Mouse (Mus musculus) neural tube, embryonic 11.5 days (tissue): Measurements from ENCODE around the gene Pafah1b2. TPM values are rescaled to one million over a fixed set of nuclear protein-coding genes. Genes with fewer than 3 reads are reported as not detected.

Experiments
- ATAC-seq: fragments of 200-750 bp; cut with Nextera tagmentation; 2 replicates; pipeline ENCODE4 v1.8.0; 2017; ENCODE audit warnings: moderate number of reproducible peaks, mild to moderate bottlenecking, moderate TSS enrichment, moderate library complexity; ENCODE audit not compliant: insufficient read depth, low FRiP score, low TSS enrichment
- DNase-seq: peaks from one replicate; pipeline ENCODE4 v3.0.0-alpha.2; 2015; ENCODE audit warnings: low spot score
- H3K27ac ChIP-seq: fragments of 300-500 bp; sonication (generic); 2 replicates; pipeline ENCODE4 v1.5.1; 2014; ENCODE audit warnings: low read depth, mild to moderate bottlenecking, low read length
- H3K27me3 ChIP-seq: fragments of 300-500 bp; sonication (generic); 2 replicates; pipeline ENCODE4 v1.6.1; 2014; ENCODE audit warnings: mild to moderate bottlenecking, low read length, mixed read lengths; ENCODE audit not compliant: control insufficient read depth, insufficient read depth
- H3K36me3 ChIP-seq: fragments of 300-500 bp; sonication (generic); 2 replicates; pipeline ENCODE4 v1.6.1; 2014; ENCODE audit warnings: mild to moderate bottlenecking, low read length, moderate library complexity, mixed read lengths; ENCODE audit not compliant: control insufficient read depth, insufficient read depth
- H3K4me1 ChIP-seq: fragments of 300-500 bp; sonication (generic); 2 replicates; pipeline ENCODE4 v1.6.1; 2014; ENCODE audit warnings: low read length, mixed read lengths; ENCODE audit not compliant: control insufficient read depth, insufficient read depth
- H3K4me2 ChIP-seq: fragments of 300-500 bp; sonication (generic); 2 replicates; pipeline ENCODE4 v1.6.1; 2014; ENCODE audit warnings: low read depth, mild to moderate bottlenecking, moderate library complexity
- H3K4me3 ChIP-seq: fragments of 300-500 bp; sonication (generic); 2 replicates; pipeline ENCODE4 v1.5.1; 2014; ENCODE audit warnings: low read depth, low read length
- H3K9ac ChIP-seq: fragments of 300-500 bp; sonication (generic); 2 replicates; pipeline ENCODE4 v1.6.1; 2014; ENCODE audit warnings: mild to moderate bottlenecking, low read length
- H3K9me3 ChIP-seq: fragments of 300-500 bp; sonication (generic); 2 replicates; pipeline ENCODE4 v1.6.1; 2016; ENCODE audit warnings: low read length; ENCODE audit not compliant: control insufficient read depth
- WGBS: fragments of 180-500 bp; shearing (Covaris S2); extraction: QIAGEN DNeasy Blood & Tissue Kit; methylation state at CpG from one replicate; pipeline ENCODE4 v1.1.7; 2014; 5-methylcytosine and 5-hydroxymethylcytosine counted together
- polyA plus RNA-seq: library from polyadenylated mRNA; unstranded; fragments of >200 nt; fragmentation: Nextera tagmentation; extraction: Ambion mirVana; gene quantifications from 2 replicates; pipeline ENCODE4 v1.2.1, GENCODE M21; 2014

Pafah1b2 gene
- 277 and 283 TPM in 2 replicates for polyA plus RNA-seq

DNA sequence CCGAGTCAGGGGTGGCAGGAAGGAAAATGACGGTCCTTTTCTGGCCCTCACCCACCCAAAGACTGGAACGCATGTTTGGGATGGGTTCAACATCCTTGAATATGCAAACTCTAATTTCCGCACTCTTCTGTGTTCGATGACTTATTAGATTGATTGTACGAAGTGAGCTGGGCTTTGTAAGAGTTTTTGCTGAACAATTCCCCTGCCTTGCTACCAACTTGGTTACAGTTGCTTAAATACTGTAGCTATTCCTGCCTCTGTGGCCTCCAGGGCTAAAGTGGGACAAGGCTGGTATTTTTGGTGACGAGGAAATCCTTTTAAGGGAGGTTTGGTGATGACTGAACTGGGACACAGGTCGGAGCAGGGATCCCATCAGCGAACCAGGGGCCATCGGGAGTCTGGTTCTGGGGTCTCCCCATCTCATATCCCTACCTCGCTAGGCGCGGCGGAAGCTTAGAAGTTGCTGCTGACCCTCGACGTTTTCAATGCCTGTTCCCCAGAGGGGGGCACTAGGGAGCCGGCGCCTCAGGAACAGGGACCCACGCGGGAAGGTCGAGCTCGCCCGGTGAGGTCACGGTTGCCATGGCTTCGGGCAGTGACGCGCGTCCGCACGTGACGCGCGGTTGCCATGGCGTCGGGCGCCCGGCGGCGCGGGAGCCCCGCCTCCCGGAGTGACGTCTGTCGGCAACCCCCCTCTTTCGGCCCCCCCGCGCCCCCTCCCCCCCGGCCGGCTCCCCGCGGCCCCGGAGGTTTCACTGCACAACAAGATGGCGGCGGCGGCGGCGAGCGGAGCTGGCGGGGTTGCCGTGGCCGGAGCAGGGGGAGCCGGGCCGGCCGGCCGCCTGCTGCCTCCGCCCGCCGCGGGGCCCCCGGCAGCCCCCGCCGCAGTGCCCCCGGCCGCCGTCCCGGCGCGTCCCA, at the start of gene Pafah1b2, which contains the start of gene Sik3:
Pafah1b2 (minus strand) TSS at position 600 of the 918 bp plus-strand sequence.
Sik3 (plus strand) TSS at position 730 of the 918 bp plus-strand sequence.
- H3K27me3 ChIP-seq, result no peaks in the 10 kb centered on the region
- peak within 1 kb of the TSS; percentile 93 for H3K4me3 ChIP-seq
- no peaks in the 10 kb centered on the region for H3K9me3 ChIP-seq
- peak; percentile 86 for ATAC-seq
- peak within 1 kb of the TSS; percentile 85 for H3K27ac ChIP-seq
- no peaks in the 10 kb centered on the region for H3K36me3 ChIP-seq
- peak; percentile 96 for DNase-seq
- peak within 1 kb of the TSS; percentile 94 for H3K9ac ChIP-seq
- WGBS, result 3% methylated on average over 50 of the region's 78 CpGs
- H3K4me2 ChIP-seq, result peak within 1 kb of the TSS; percentile 72
- peaks cover 16% of the 10 kb centered on the region for H3K4me1 ChIP-seq

- no peak for DNase-seq
- H3K27ac ChIP-seq, result no peak overlapping the region
- H3K4me1 ChIP-seq, result no peaks in the 10 kb centered on the region
- no peaks in the 10 kb centered on the region for H3K27me3 ChIP-seq
- no peaks in the 10 kb centered on the region for H3K36me3 ChIP-seq
- no peak overlapping the region for H3K4me2 ChIP-seq
- WGBS, result 79% methylated on average over 9 of the region's 9 CpGs
- no peak for ATAC-seq
- H3K9me3 ChIP-seq, result no peaks in the 10 kb centered on the region
- no peak overlapping the region for H3K9ac ChIP-seq
- no peak overlapping the region for H3K4me3 ChIP-seq
These were observed 49.4 kb upstream of the Pafah1b2 start for GRCm38 (mm10) chr9:46061696-46062425.

DNA sequence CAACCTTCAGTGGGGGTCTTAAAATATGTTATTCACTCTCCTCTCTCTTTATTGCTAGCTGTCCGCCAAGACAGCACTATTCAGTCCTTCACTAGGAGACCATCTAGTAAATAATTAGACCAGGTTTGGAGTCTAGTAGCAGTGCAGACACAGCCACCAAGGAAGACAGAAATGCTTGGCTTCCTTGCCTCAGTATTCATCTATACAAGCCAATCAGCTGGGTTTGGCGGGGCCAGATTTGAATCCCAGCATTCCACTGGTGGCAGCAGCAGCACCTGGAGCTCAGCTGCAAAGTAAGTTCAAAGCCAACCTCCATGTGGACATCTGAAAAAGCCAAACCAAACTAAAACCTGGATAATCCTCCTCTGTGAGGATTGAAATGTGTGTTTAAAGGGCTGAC, 47.8 kb upstream of the Pafah1b2 start:
- H3K27me3 ChIP-seq, result no peaks in the 10 kb centered on the region
- no peak overlapping the region for H3K4me2 ChIP-seq
- 66% methylated on average over 2 of the region's 2 CpGs for WGBS
- DNase-seq (no peak), ATAC-seq (no peak)
- H3K4me1 ChIP-seq, result no peaks in the 10 kb centered on the region
- no peaks in the 10 kb centered on the region for H3K36me3 ChIP-seq
- H3K27ac ChIP-seq, result no peak overlapping the region
- H3K9ac ChIP-seq, result no peak overlapping the region
- no peaks in the 10 kb centered on the region for H3K9me3 ChIP-seq
- H3K4me3 ChIP-seq, result no peak overlapping the region

GRCm38 (mm10) chr9:46058065-46058464, 45.6 kb upstream of the Pafah1b2 start:
- ATAC-seq (no peak), DNase-seq (no peak)
- 85% methylated on average over 3 of the region's 3 CpGs for WGBS
- Histone ChIP-seq H3K4me2 (no peak overlapping the region), H3K4me3 (no peak overlapping the region), H3K9ac (no peak overlapping the region), H3K36me3 (no peaks in the 10 kb centered on the region), H3K9me3 (no peaks in the 10 kb centered on the region), H3K27me3 (no peaks in the 10 kb centered on the region), H3K27ac (no peak overlapping the region), H3K4me1 (peaks cover 5% of the 10 kb centered on the region)

DNA sequence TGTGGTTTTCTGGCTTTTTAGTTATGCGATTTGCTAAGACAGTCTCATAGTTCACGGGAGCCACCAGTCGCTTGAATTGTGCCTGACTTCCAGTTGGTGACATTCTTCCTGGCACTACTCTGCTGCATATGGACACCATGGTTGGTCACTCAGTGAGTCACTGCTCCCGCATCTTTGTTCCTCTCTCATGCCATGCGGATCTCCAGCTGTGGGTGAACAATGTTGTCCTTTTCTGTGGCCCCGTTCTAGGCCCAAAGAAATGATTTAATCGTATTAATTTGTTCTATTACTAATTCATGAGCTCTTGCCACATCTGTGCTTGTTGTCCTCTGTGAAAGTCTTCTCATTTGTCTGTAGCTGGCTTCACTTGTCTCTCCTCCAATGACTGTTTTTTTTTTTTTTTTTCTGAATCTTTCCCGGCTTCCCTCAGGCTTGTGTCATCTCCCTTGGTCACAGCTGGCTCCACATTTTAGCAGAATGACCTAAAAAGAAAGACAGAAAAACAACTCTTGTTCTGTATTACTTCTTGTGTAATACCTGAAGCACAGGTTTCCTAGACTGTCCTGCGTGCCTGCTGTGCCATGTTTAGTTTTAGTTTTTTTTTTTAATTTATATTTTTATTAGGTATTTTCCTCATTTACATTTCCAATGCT, 40.6 kb upstream of the Pafah1b2 start:
- Histone ChIP-seq H3K9me3 (no peaks in the 10 kb centered on the region), H3K4me1 (peaks cover 5% of the 10 kb centered on the region), H3K27me3 (no peaks in the 10 kb centered on the region), H3K4me2 (no peak overlapping the region), H3K36me3 (no peaks in the 10 kb centered on the region), H3K27ac (no peak overlapping the region), H3K4me3 (no peak overlapping the region), H3K9ac (no peak overlapping the region)
- WGBS, result 82% methylated on average over 9 of the region's 9 CpGs
- ATAC-seq (no peak), DNase-seq (no peak)

GRCm38 (mm10) chr9:46050203-46050602, 37.7 kb upstream of the Pafah1b2 start:
- Histone ChIP-seq H3K4me3 (no peak overlapping the region), H3K27me3 (no peaks in the 10 kb centered on the region), H3K9ac (no peak overlapping the region), H3K9me3 (no peaks in the 10 kb centered on the region), H3K4me1 (peaks cover 5% of the 10 kb centered on the region), H3K36me3 (no peaks in the 10 kb centered on the region), H3K27ac (no peak overlapping the region), H3K4me2 (no peak overlapping the region)
- no peak for ATAC-seq
- 82% methylated on average over 8 of the region's 8 CpGs for WGBS
- DNase-seq, result no peak

- WGBS, result 84% methylated on average over 7 of the region's 7 CpGs
- Histone ChIP-seq H3K36me3 (no peaks in the 10 kb centered on the region), H3K9ac (no peak overlapping the region), H3K4me2 (no peak overlapping the region), H3K27me3 (no peaks in the 10 kb centered on the region), H3K9me3 (no peaks in the 10 kb centered on the region), H3K27ac (no peak overlapping the region), H3K4me3 (no peak overlapping the region), H3K4me1 (peaks cover 5% of the 10 kb centered on the region)
- ATAC-seq (no peak), DNase-seq (no peak)
These were observed 37.0 kb upstream of the Pafah1b2 start for GRCm38 (mm10) chr9:46049525-46049924.

DNA sequence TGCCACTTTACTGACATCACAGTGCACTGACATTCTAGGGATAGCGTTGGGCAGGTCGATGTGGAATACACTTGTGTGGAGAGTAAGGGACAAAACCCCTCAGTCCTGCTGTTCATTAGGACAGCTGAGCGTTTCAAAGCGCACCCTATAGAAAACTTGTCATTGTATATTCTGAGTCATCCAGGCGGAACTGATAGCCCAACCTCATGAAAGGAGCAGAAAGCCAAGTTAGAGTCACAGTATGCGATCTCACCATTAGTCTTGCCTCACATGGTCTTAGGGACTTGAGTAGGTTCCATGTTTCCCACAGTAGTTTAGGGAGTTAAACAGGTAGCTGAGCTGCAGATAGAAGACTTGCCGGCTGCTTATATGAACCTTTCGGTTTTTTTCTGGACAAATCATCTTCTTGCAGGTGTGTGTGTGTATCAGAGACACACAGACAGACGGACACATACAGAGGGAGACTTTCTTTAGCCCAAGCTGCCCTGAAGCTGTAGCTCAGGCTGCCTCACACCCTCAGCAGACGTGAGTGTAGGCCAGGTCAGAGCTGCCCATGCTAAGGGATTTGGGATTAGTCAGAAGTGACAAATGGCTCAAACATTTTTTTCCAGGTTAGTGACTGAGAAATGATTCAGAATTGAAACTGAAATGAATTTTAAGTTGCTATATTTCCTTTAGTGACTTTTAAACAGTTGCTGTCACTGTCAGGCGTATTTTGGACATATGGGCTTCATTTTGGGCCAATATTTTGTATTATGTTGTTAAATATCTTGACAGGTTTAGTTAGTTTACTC, 34.4 kb upstream of the Pafah1b2 start:
- no peak overlapping the region for H3K9ac ChIP-seq
- no peak overlapping the region for H3K27ac ChIP-seq
- ATAC-seq, result no peak
- H3K4me1 ChIP-seq, result no peaks in the 10 kb centered on the region; the same call in 1 of the 2 replicates
- DNase-seq, result no peak
- H3K4me2 ChIP-seq, result no peak overlapping the region
- no peaks in the 10 kb centered on the region for H3K9me3 ChIP-seq
- no peak overlapping the region for H3K4me3 ChIP-seq
- H3K27me3 ChIP-seq, result no peaks in the 10 kb centered on the region
- H3K36me3 ChIP-seq, result no peaks in the 10 kb centered on the region
- WGBS, result 67% methylated on average over 11 of the region's 11 CpGs
